Mouse (Mus musculus) stomach, embryonic 14.5 days (tissue): Measurements from ENCODE around the gene Sox15. TPM values are rescaled to one million over a fixed set of nuclear protein-coding genes. Genes with fewer than 3 reads are reported as not detected.

ENCODE experiments used
- ATAC-seq: fragments of 200-750 bp; cut with Nextera tagmentation; 2 replicates; pipeline ENCODE4 v1.8.0; 2017; ENCODE audit warnings: low read depth, moderate TSS enrichment; ENCODE audit not compliant: insufficient number of reproducible peaks, insufficient read depth, low FRiP score
- H3K27ac ChIP-seq: fragments of 300-500 bp; sonication (generic); 2 replicates; pipeline ENCODE4 v1.5.1; 2014; ENCODE audit warnings: mild to moderate bottlenecking, low read length, moderate library complexity, mixed read lengths
- H3K27me3 ChIP-seq: fragments of 300-500 bp; sonication (generic); 2 replicates; pipeline ENCODE4 v1.6.1; 2014; ENCODE audit warnings: low read length, control low read depth, mixed read lengths; ENCODE audit not compliant: control insufficient read depth, insufficient read depth
- H3K36me3 ChIP-seq: fragments of 300-500 bp; sonication (generic); 2 replicates; pipeline ENCODE4 v1.6.1; 2014; ENCODE audit warnings: mild to moderate bottlenecking, control low read depth, low read length, moderate library complexity, mixed read lengths; ENCODE audit not compliant: control insufficient read depth, insufficient read depth
- H3K4me1 ChIP-seq: fragments of 300-500 bp; sonication (generic); 2 replicates; pipeline ENCODE4 v1.6.1; 2014; ENCODE audit warnings: low read length, control low read depth, mixed read lengths; ENCODE audit not compliant: control insufficient read depth, insufficient read depth
- H3K4me2 ChIP-seq: fragments of 300-500 bp; sonication (generic); replicated peaks from 2 replicates; pipeline ENCODE4 v1.6.1; 2014; ENCODE audit warnings: low read depth, low read length, control low read depth
- H3K4me3 ChIP-seq: fragments of 300-500 bp; sonication (generic); 2 replicates; pipeline ENCODE4 v1.5.1; 2014; ENCODE audit warnings: low read depth, low read length, control low read depth
- H3K9ac ChIP-seq: fragments of 300-500 bp; sonication (generic); replicated peaks from 2 replicates; pipeline ENCODE4 v1.6.1; 2014; ENCODE audit warnings: low read depth, mild to moderate bottlenecking, control low read depth, low read length, moderate library complexity, mixed read lengths
- H3K9me3 ChIP-seq: fragments of 300-500 bp; sonication (generic); 2 replicates; pipeline ENCODE4 v1.6.1; 2016; ENCODE audit warnings: low read depth, low read length, control low read depth; ENCODE audit not compliant: control insufficient read depth
- whole genome bisulfite sequencing: fragments of 180-500 bp; shearing (Covaris S2); extraction: QIAGEN DNeasy Blood & Tissue Kit; methylation state at CpG from one replicate; pipeline ENCODE4 v1.1.7; 2014; 5-methylcytosine and 5-hydroxymethylcytosine counted together
- polyA plus RNA-seq: library from polyadenylated mRNA; unstranded; fragments of >200 nt; fragmentation: Nextera tagmentation; extraction: Ambion mirVana; gene quantifications from 2 replicates; pipeline ENCODE4 v1.2.1, GENCODE M21; 2014

The Sox15 gene
- polyA plus RNA-seq, 1 experiment from 2014 or later = 4.7 TPM

- H3K27ac ChIP-seq = peak within 1 kb of the TSS; percentile 68; the same call in 1 of the 2 replicates
- WGBS = 66% methylated on average over 10 of the region's 10 CpGs
- no peaks in the 10 kb centered on the region for H3K27me3 ChIP-seq
- H3K9ac ChIP-seq = no peak within 1 kb of the TSS; the same call in 1 of the 2 replicates
- no peak for ATAC-seq
- H3K36me3 ChIP-seq = no peaks in the 10 kb centered on the region
- H3K4me1 ChIP-seq = peaks cover 16% of the 10 kb centered on the region
- H3K9me3 ChIP-seq = no peaks in the 10 kb centered on the region
- no peak within 1 kb of the TSS for H3K4me3 ChIP-seq
- H3K4me2 ChIP-seq = no peak within 1 kb of the TSS; the same call in 1 of the 2 replicates
Observed at GRCm38 (mm10) chr11:69685526-69686148, 30.5 kb downstream of the Sox15 start, which contains the start of gene Tnfsf13. Tnfsf13 (minus strand) TSS chr11:69685784.

- 6% methylated on average over 4 of the region's 4 CpGs for WGBS
- Histone ChIP-seq H3K9ac (no peak overlapping the region; the same call in 1 of the 2 replicates), H3K27ac (no peak overlapping the region), H3K4me2 (no peak overlapping the region; the same call in 1 of the 2 replicates), H3K36me3 (no peaks in the 10 kb centered on the region), H3K9me3 (no peaks in the 10 kb centered on the region), H3K4me3 (no peak overlapping the region), H3K27me3 (no peaks in the 10 kb centered on the region), H3K4me1 (peaks cover 12% of the 10 kb centered on the region; the same call in 1 of the 2 replicates)
- ATAC-seq = no peak
Observed at GRCm38 (mm10) chr11:69686377-69686776, 31.3 kb downstream of the Sox15 start.

DNA sequence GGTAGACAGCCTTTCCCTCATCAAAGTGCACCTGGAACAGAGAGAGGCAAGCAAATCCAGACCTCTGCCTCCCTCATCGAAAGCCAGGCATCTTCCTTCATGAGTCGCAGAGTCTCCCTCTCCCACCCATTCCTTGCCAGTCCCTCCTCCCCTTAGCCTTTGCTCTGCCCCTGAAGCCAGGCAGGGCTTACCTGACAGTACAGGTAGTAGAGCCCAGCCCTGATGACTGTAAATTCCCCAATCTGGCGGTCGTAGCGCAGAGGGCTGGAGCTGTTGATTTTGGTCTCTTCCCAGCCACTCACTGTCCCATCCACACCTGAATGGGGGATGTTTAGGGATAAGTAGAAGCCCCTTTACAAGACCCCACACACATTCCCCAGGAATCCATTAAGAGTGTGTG, 31.9 kb downstream of the Sox15 start:
- H3K36me3 ChIP-seq = no peaks in the 10 kb centered on the region
- WGBS = 50% methylated on average over 5 of the region's 5 CpGs
- no peak overlapping the region; the same call in 1 of the 2 replicates for H3K9ac ChIP-seq
- no peak overlapping the region; the same call in 1 of the 2 replicates for H3K4me2 ChIP-seq
- no peaks in the 10 kb centered on the region for H3K27me3 ChIP-seq
- no peaks in the 10 kb centered on the region for H3K9me3 ChIP-seq
- ATAC-seq = no peak
- peaks cover 12% of the 10 kb centered on the region; the same call in 1 of the 2 replicates for H3K4me1 ChIP-seq
- no peak overlapping the region for H3K4me3 ChIP-seq
- no peak overlapping the region for H3K27ac ChIP-seq

DNA sequence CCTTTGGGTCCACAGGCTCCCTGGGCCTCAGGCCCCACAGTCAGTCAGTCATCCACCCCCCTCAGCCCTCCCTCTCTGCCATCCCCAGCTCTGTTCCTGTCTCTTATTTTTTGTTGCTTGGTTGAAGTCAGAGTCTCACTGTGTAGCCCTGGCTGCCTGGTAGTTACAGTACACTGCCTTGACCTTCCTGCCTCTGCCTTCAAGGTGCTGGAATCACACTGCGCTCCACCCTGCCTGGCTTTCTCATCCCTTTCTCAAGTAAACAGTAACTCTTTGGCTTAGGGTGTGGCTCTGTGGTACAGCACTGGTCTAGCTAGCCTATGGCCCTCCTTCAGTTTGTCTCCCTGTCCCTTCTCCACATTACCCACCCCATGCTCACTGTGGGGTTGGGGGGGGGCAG, 34.8 kb downstream of the Sox15 start:
- H3K4me3 ChIP-seq = no peak overlapping the region
- no peaks in the 10 kb centered on the region for H3K27me3 ChIP-seq
- no peak overlapping the region for H3K27ac ChIP-seq
- H3K9ac ChIP-seq = no peak overlapping the region
- no peak for ATAC-seq
- H3K9me3 ChIP-seq = no peaks in the 10 kb centered on the region
- H3K36me3 ChIP-seq = no peaks in the 10 kb centered on the region
- 86% methylated on average over 1 of the region's 1 CpGs for WGBS
- no peak overlapping the region for H3K4me2 ChIP-seq
- H3K4me1 ChIP-seq = peaks cover 12% of the 10 kb centered on the region; the same call in 1 of the 2 replicates

- Histone ChIP-seq H3K9me3 (no peaks in the 10 kb centered on the region), H3K9ac (no peak overlapping the region), H3K4me1 (no peaks in the 10 kb centered on the region; the same call in 1 of the 2 replicates), H3K27me3 (no peaks in the 10 kb centered on the region), H3K4me2 (no peak overlapping the region), H3K27ac (no peak overlapping the region), H3K36me3 (no peaks in the 10 kb centered on the region), H3K4me3 (no peak overlapping the region)
- ATAC-seq = no peak
- WGBS = 72% methylated on average over 9 of the region's 9 CpGs
Observed at GRCm38 (mm10) chr11:69692196-69692811, 37.2 kb downstream of the Sox15 start.

- no peak overlapping the region for H3K27ac ChIP-seq
- 78% methylated on average over 6 of the region's 6 CpGs for WGBS
- H3K27me3 ChIP-seq = no peaks in the 10 kb centered on the region
Observed at GRCm38 (mm10) chr11:69692863-69693262, 37.7 kb downstream of the Sox15 start.

DNA sequence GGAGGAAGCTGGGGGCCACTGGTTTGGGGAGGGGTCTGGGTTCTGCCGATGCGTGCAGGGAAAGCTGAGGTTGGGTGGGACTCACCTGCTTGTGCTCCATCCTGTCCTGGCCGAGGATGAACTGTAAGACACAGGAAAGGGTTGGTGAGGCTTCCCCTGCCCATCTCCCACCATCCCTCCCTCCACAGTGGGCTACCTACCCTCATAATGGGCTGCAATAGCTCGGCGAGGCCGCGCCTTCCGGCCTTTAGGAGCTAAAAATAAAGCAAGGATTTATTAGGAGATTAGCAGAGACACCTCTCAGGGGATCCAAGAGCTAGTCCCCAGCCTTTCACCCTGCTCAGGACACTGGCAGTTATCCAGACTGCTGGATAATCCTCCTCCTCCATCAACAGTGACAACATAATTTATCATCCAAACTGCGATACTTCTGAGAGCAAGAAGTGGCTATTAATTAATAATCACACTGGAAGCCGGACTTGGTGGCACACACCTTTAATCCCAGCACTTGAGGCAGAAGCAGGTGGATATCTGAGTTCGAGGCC, 38.4 kb downstream of the Sox15 start:
- no peak for ATAC-seq
- Histone ChIP-seq H3K9ac (no peak overlapping the region), H3K4me2 (no peak overlapping the region), H3K4me3 (no peak overlapping the region), H3K36me3 (no peaks in the 10 kb centered on the region), H3K4me1 (no peaks in the 10 kb centered on the region; the same call in 1 of the 2 replicates), H3K27me3 (no peaks in the 10 kb centered on the region), H3K9me3 (no peaks in the 10 kb centered on the region), H3K27ac (no peak overlapping the region)
- WGBS = 49% methylated on average over 11 of the region's 11 CpGs

More at GRCm38 (mm10) chr11:69692863-69693262, 37.7 kb downstream of the Sox15 start:
- H3K4me2 ChIP-seq = no peak overlapping the region
- no peak overlapping the region for H3K4me3 ChIP-seq
- H3K36me3 ChIP-seq = no peaks in the 10 kb centered on the region
- H3K9me3 ChIP-seq = no peaks in the 10 kb centered on the region
- H3K4me1 ChIP-seq = no peaks in the 10 kb centered on the region; the same call in 1 of the 2 replicates
- H3K9ac ChIP-seq = no peak overlapping the region
- ATAC-seq = no peak

DNA sequence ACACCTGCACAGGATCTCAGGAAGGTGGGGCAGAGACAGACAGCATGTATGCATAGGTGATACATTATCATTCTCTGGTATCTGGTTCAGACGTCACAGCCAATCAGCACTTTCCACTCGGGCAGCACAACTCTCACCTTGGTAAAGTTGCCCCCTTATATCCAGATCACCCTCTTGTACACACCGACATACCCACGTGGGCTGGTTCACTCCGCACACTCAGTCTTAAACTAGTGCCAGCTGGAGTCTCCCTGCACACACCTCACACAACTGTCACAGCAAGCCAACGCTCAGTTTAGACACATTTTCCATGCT, 39.9 kb downstream of the Sox15 start:
- H3K4me3 ChIP-seq = peak overlapping the region; percentile 50
- no peaks in the 10 kb centered on the region; the same call in 1 of the 2 replicates for H3K4me1 ChIP-seq
- no peaks in the 10 kb centered on the region for H3K9me3 ChIP-seq
- no peaks in the 10 kb centered on the region for H3K27me3 ChIP-seq
- no peak overlapping the region for H3K27ac ChIP-seq
- peak overlapping the region; percentile 54 for H3K9ac ChIP-seq
- no peaks in the 10 kb centered on the region for H3K36me3 ChIP-seq
- peak overlapping the region; percentile 72 for H3K4me2 ChIP-seq
- peak; percentile 50; the same call in 1 of the 2 replicates for ATAC-seq
- WGBS = 21% methylated on average over 6 of the region's 6 CpGs
